Mouse (Mus musculus): Measurements from ENCODE around the gene Tbc1d10a. TPM values are rescaled to one million over a fixed set of nuclear protein-coding genes. Genes with fewer than 3 reads are reported as not detected.

Gene Tbc1d10a
- total RNA-seq, 2 experiments from 2014 or later, result 34.5 to 35.6 TPM

GRCm38 (mm10) chr11:4209556-4209955 lies 23.0 kb downstream of the Tbc1d10a start:
- DNase-seq (ENCODE audit: low spot score in 2 of 2), result no peak
- intact Hi-C loops (cut with DNase I), result no loop called here

DNA sequence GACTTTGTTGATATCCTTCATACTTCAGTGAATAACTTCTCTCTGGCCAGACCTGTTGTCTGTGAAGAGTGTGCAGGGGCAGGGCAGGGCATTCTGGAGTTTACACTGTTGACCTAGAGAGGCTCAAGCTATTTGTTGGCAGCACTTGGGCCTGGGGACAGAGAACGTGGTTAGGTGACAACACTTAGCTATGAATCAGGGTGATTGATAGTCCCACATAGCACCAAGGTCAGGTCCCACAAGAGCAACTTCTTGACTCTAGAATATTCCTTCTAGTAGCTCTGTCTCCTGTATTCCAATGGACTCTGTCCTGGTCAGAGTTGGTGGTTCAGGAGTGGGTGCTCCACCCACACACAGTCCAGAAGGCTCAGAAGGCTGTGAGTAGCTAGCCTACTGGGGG lies 24.2 kb downstream of the Tbc1d10a start:
- DNase-seq (ENCODE audit: low spot score in 2 of 2), result no peak
- intact Hi-C loops (cut with DNase I), result no loop called here

DNA sequence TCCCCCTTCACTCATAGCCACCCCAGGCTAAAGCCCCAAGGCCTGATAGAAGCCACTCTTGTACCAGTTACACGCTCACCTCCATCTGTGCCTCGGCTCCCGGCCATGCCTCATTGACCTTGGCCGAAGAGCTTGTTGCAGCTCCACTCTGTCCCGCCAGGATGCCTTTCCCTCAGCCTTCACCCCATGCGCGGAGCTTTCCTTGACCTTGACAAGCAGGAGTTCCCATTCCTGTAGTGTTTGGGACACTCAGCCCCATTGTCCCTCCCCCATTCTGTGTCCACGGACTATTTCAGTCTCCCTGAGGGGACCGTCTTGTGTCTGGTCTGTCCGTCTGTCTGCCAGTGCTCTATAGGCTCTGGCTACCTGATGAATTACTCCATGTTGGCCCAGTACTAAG lies 26.5 kb downstream of the Tbc1d10a start:
- intact Hi-C loops (cut with DNase I), result no loop called here

DNA sequence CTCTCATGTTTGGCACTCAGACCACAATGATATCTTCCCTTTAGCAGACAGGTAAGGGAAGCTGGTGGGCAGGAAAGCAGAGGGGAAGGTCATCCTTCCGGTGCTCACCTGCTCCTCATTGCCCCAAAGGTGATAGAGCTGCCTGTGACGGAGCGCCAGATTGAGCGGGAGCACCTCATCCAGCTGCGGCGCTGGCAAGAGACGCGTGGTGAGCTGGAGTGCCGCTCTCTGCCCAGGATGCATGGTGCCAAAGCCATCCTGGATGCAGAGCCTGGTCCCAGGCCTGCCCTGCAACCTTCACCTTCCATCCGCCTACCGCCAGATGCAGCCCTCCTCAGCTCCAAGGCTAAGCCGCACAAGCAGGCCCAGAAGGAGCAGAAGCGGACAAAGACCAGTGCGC lies 28.0 kb downstream of the Tbc1d10a start:
- intact Hi-C loops (cut with DNase I), result no loop called here

More for the DNA sequence above, 26.5 kb downstream of the Tbc1d10a start:
- DNase-seq (ENCODE audit: low spot score in 2 of 2), result no peak

GRCm38 (mm10) chr11:4215061-4215460 lies 28.5 kb downstream of the Tbc1d10a start:
- intact Hi-C loops (cut with DNase I), result no loop called here
- no peak for DNase-seq (ENCODE audit: low spot score in 2 of 2)

More for the DNA sequence above, 28.0 kb downstream of the Tbc1d10a start:
- no peak for DNase-seq (ENCODE audit: low spot score in 2 of 2)

DNA sequence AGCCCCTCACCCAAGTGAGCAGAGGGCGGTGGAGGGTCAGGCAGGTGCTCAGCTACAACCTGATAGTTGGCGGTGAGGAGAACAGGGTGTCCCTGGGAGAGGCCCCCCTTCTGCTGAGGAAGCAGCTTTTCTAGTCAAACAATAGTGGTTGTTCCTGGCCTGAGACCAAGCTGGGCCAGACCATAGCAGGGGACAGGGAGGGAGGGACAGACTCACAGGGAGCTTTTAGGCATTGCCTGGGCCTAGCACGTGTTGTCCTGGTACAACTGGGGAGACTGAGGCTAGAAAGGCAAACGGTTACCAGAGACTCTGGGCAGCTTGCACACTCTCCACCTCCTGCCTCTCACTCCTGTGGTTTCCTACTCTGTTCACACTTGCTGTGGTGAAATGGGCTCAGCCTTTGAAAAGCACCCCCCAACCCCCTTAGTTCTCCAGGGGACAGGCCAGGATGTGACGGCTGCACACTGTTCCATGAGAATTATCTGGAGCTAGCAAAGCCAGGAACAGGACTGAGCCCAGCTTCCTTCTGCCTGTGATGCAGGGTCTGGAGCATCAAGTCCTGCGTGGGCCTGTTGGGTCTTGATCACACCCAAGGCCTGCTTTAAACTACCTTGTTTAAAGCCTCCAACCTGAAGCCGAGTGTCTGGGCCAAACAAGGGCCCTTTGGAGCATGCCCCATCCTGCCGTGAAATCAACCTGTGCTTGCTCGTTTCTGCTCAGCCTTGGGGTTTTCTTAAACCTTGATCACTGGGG lies 29.8 kb downstream of the Tbc1d10a start:
- intact Hi-C loops (cut with DNase I), result no loop called here
- DNase-seq (ENCODE audit: low spot score in 2 of 2), result no peak

GRCm38 (mm10) chr11:4217914-4218629 lies 31.5 kb downstream of the Tbc1d10a start, which contains the start of gene Castor1:
Gene Castor1 (plus strand): TSS chr11:4218225.
- peak; percentile 58 to 69 for DNase-seq (ENCODE audit: low spot score in 2 of 2)
- intact Hi-C loops (cut with DNase I), result loop anchor here (1.0 to 2.0 kb wide), 2 partner anchors 31 to 83 kb away; partner anchors contain the start of genes Rnf215 and Tbc1d10a

- no peak for DNase-seq (ENCODE audit: low spot score in 2 of 2)
- intact Hi-C loops (cut with DNase I), result loop anchor here (1.0 to 2.0 kb wide), 2 partner anchors 32 to 83 kb away; partner anchors contain the start of genes Rnf215 and Tbc1d10a
Measured at GRCm38 (mm10) chr11:4218637-4219036, 32.0 kb downstream of the Tbc1d10a start.

- intact Hi-C loops (cut with DNase I), result loop anchor here (2.0 kb wide), 1 partner anchor 33 kb away; the partner anchor contains the start of gene Tbc1d10a
Measured at GRCm38 (mm10) chr11:4219317-4219751, 32.7 kb downstream of the Tbc1d10a start.

GRCm38 (mm10) chr11:4219908-4220307 lies 33.3 kb downstream of the Tbc1d10a start:
- intact Hi-C loops (cut with DNase I), result loop anchor here (1.0 to 2.0 kb wide), 2 partner anchors 33 to 38 kb away; partner anchors contain the start of gene Tbc1d10a
- peak in 1 of 2 experiments; percentile 40 for DNase-seq (ENCODE audit: low spot score in 2 of 2)

More at GRCm38 (mm10) chr11:4219317-4219751, 32.7 kb downstream of the Tbc1d10a start:
- DNase-seq (ENCODE audit: low spot score in 2 of 2), result peak; percentile 72 to 91

DNA sequence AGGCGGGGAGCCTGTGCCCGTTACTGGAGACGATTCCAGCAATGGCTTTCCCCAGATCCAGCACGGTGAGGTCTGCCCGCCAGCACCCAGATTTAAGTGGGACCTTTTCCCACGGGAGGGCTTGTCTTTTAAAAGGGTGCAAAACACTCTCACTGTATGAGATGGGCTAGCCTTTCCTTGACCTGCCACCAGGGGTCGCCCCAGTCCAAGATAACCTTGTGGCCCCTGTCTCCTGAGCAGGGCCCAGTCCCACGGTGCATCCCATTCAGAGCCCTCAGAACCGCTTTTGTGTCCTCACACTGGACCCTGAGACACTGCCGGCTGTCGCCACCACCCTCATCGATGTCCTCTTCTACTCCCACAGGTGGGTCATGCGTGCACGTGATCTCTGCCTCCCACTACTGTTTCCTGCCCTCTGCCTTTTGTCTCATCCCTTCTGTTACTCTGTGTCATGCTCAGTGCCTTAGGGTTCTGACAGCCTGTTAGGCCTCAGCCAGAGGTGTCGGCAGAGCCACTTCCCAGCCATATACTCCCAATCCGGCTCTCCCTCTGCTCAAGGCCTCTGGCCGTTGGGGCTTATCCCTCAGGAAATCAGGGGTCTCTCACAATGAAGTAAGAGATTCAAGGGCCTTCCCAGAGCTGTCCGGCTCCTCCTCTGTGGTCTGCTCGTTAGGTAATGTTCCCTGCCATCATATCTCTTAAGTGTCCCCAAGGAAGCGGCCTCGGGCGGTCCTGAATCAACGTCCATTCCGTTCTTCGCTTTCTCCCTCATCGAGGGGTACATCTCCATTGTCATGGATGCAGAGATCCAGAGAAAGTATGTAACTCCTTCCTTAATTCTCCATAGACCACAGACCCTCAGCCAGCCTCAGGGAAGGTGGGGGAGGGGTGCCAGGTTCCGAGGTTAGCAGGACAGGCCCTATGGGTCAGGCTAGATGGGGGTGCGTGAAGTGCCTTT lies 34.1 kb downstream of the Tbc1d10a start:
- intact Hi-C loops (cut with DNase I), result loop anchor here (1.0 kb wide), 1 partner anchor 38 kb away; no protein-coding TSS in a partner anchor
- DNase-seq (ENCODE audit: low spot score in 2 of 2), result peak; percentile 47 to 58

DNA sequence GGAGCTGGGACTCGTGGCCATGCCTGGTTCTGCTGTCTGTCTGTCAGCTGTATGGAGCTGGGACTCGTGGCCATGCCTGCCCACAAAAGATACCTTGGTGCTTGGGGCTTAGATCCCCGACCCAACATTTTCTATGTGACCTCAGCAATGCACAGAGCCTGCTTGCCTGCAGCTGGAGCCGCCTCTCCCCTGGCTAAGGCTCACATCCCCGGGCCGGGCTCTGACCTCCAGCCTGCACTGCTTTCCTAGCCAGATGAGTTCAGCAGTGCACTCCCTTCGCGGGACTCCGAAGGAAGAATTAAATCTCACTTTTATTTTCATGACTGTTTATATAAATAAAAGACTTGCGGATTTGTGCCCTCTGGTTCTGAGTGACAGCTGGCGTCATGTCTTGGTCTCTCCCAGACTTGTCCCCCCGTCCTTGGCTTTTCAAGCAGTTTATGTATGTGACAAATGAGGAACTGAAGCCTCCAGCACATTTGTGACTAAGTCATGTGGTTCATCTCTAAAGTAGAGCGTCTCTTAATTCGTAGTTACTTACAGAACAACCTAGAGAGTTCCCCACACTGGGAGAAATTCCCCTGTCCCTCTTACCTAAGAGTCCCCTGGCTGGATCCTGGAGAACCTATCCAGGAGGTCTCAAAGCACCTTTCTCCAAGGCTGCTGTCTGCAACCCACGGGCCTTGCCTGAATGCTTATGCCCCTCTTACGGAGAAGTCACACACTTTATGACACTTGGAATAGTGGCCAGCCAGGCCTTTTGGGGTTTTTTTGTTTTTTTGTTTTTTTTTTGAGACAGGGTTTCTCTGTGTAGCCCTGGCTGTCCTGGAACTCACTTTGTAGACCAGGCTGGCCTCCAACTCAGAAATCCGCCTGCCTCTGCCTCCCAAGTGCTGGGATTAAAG lies 35.7 kb downstream of the Tbc1d10a start:
- DNase-seq (ENCODE audit: low spot score in 2 of 2), result no peak
- intact Hi-C loops (cut with DNase I), result no loop called here

DNA sequence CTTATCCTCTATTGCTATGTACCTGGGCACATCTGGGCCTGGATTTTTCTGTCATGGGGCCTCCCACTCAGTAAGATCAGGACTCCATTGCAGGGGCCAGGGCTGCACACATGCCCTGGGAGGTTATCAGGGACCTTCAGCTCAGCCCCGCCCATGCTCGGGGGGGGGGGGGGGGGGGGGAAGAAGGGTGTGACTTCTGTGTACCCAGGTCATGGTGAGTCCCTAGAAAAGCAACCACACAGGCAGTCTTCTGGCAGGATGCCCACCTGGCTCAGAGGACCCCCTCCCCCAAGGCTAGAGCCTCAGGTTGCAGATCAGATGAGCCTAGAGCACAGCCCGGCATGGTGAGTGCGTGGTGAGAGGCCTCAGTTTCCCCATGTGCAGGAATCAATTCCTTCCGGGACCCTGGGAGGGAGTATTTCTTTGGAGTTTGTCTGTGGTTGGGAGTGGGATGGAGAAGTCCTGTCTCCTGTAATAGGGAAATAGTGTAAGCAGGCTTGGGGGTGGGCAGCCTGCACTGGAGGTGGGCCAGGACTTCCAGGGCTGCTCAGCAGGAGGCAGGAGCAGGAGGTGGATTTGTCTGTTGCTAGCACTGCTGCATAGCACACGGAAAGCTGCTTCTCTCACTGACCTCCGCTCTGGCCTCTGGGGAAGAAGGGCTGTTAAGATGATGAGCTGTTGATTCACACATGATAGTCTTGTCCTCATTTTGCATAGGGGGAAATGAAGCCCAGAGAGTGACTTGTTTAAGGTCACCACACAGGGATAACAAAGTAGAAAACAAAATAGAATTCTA lies 37.0 kb downstream of the Tbc1d10a start:
- intact Hi-C loops (cut with DNase I), result no loop called here

GRCm38 (mm10) chr11:4224223-4224622 lies 37.6 kb downstream of the Tbc1d10a start:
- intact Hi-C loops (cut with DNase I), result no loop called here
- DNase-seq (ENCODE audit: low spot score in 2 of 2), result no peak

More for the DNA sequence above, 37.0 kb downstream of the Tbc1d10a start:
- DNase-seq (ENCODE audit: low spot score in 2 of 2), result no peak

DNA sequence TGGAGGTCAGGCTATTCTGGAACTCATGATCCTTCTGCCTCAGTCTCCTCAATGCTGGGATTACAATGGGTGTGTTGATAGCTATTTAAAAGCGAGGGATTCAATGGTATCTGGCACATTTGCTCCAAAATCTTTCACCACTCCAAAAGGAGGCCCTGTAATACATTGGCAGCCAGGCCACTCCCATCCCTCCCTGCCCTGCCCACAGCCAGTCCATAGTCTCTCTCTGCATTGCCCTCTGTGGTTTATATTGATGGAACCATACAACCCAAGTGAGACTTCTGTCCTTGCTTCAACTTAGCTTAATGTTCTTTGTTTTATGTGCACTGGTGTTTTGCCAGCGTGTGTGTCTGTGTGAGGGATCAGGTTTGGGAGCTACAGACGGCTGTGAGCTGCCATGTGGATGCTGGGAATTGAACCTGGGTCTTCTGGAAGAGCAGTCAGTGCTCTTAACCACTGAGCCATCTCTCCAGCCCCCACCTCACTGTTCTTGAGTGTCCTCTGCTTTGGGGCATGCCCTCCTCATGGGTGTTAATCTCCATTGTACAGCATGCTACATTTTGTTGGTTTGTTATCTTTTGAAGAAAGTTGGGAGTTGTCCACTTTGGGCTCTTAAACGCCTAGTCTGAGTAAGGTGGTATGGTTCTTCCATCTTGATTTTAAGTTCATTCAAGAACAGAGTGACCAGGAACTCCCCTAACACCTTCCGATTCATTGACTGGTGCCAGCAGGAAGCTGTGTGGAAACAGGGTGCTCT lies 40.2 kb downstream of the Tbc1d10a start:
- intact Hi-C loops (cut with DNase I), result no loop called here
- no peak for DNase-seq (ENCODE audit: low spot score in 2 of 2)

- no peak for DNase-seq (ENCODE audit: low spot score in 2 of 2)
- intact Hi-C loops (cut with DNase I), result no loop called here
Measured at GRCm38 (mm10) chr11:4228463-4228862, 41.9 kb downstream of the Tbc1d10a start.

DNA sequence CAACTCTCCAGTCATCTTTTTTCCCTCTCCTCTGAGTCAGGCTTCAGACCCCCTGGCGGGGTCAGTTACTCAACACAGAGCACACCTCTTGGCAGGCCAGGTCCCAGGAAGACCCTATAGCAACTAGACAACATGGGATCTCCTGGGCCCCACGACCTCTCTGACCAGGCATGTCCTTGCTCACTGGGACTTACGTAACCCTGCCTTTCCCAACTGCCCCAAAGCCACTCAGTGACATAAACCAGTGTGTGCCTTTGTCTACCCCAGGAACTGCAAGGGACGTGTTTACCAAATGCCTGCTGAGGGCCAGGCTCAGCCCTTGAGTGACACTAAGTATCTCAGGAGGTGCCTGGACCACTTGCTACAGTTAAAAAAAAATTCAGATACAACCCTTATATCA lies 43.3 kb downstream of the Tbc1d10a start:
- no peak for DNase-seq (ENCODE audit: low spot score in 2 of 2)
- intact Hi-C loops (cut with DNase I), result no loop called here
